Mouse (Mus musculus) T-helper 1 cell (primary cell): Measurements from ENCODE around the gene Ankrd23.

Experiments used
- in situ Hi-C: fragments of 300-600 bp; cut with MboI, MseI; formaldehyde crosslinking; loops from one replicate; pipeline ENCODE4 v1.15.1; 2025; ENCODE audit warnings: high pct_unique_total_duplicates

The Ankrd23 gene

DNA sequence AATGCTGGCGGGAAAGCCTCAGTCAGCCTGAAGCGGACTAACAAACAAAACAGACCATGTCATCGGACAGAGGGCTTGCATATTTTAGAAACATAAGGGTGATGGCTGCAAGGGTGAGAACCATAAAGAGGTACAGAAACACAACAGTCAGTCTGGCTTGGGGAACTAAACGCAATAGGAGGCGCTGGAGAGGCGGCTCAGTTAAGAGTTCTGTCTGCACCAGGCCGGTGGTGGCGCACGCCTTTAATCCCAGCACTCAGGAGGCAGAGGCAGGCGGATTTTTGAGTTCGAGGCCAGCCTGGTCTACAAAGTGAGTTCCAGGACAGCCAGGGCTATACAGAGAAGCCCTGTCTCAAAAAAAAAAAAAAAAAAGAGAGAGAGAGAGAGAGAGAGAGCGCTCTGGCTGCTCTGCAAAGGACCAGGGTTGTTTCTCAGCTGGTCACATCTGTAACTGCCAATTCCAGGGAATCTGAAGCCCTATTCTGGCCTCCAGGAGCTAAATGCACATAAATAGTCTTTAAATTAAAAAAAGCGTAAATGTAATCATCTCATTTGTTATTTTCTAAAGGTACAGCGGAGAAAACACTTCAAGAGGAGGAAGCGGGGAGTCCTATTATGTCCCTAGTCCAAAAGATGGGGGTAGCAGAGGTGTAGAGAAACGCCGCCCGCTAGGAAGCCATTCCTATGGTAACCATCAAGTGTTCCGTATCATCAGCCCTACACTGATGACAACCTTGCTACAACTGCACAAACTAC is 9.3 kb upstream of the Ankrd23 start:
- in situ Hi-C loops: no loop called here

DNA sequence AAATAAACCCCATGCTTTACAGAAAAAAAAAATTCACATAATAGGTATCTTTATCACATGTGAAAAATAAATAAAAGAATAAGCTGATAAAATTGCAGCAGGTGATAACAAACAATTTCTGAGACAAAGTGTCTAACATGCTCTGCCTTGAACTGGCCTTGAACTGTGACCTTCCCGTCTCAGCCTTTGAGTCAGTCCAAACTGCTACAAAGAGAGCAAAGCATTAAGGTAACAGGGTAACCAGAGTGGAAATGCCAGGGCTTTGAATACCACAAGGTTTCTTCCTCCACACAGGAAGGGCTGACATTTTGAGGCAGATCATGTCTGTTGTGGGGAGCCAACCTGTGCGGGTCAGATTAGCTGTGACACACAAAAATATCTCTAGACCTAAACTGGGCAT is 8.7 kb upstream of the Ankrd23 start:
- in situ Hi-C loops: no loop called here

DNA sequence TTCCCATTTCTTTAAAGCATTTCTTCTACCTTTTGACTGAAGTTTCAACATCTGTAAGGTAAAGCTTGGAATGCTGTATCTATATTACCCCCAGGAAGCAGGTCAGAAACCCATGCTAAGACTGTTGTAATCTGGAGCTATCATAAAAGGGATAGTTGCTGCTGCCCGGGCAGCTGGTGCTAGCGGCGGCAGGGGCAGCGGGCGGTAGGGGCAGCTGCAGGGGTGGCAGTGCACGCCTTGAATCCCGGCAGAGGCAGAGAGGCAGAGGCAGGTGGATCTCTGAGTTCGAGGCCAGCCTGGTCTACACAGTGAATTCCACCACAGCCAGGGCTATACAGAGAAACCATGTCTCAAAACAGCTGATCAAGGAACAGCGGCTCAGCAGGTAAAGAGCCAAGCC is 6.2 kb upstream of the Ankrd23 start:
- in situ Hi-C loops: no loop called here

DNA sequence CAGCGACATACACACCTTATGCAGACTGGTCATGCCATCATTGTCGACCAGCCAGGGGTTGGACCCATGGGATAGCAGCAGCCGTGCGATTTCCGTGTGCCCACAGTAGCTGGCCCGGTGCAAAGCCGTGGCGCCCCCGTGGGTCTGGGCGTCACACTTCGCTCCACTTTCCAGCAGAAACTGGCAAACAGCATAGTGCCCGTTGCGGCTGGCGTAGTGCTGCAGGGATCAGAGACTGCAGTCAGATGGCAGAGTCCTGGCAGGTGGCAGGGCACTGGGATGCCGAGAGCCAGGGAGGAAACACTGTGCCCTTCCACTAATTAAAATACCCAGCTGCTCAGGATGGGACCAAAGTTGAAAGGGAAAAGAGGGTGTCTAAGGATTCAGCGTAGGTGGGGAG is 5.2 kb upstream of the Ankrd23 start:
- in situ Hi-C loops: no loop called here

DNA sequence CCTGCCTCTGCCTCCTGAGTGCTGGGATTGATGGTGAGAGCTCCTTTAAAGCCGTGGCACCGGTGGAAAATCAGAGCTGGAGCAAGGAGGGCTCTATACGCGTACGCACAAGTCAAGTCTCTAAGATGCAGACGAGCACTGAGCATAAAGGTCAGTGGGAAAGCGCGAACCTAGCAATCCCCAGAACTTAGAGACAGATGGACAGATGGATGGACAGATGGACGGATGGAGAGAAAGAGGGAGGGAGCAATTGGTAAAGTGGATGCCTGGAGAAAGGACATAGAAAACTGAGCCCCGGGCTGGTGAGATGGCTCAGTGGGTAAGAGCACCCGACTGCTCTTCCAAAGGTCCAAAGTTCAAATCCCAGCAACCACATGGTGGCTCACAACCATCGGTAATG is 4.1 kb upstream of the Ankrd23 start:
- in situ Hi-C loops: no loop called here

DNA sequence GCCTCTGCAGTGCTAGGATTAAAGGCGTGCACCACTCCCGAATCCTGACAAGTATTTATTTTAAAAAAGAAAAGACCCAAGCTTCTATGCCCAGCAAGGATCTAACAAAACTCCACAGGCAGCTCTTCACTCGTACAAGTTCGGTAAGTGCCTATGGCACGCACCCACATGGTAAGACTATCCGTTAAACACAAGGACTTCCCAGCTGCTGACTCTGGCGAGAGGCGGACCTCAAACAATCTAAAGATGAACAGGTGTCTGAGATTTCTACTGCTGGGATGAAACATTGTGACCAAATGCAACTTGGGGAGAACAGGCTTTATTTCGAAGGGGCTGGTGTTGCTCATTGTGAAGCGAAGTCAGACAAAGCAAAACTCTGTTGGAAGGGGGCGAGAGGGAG is 3.4 kb upstream of the Ankrd23 start:
- in situ Hi-C loops: no loop called here

DNA sequence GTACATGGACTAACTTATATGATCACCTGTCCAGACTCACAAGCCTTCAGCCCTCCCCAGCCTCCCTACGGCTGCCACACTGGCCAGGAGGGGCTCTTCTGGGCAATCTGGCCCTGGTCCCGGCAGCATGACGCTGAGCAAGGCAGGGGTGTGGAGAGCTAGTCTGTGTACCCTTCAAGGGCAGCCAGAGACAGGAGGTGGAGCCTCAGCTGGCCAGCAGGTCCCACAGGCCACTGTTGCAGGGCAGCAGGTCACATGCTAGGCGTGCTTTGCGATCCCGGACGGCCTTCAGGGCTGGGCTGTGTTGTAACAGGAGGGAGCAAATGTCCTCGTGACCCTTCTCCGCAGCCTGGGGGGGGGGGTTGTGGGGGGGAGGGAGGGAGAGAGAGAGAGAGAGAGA is 2.5 kb upstream of the Ankrd23 start, which contains the start of gene Gm42417:
TSS of gene Gm42417 (minus strand) at position 244 of the 400 bp plus-strand sequence.
- in situ Hi-C loops: no loop called here

DNA sequence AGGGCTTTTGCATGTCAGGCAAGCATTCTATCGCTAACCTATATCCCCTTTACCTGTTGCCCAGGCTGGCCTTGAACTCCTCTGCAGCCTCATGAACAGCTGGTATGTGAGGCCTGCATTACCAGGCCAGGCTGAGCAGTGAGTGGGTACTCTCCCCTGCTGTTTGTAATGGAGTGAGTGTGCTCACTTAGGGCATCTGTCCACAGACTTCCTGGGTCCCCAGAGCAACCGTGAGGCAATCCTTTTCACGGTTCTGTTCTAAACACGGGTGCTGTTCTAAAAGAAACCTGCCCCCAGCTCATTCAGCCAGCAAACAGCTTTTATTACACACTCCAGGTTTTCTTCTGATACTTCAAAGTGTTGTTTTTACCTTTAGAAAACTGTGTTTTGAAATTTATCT is 2.0 kb upstream of the Ankrd23 start:
- in situ Hi-C loops: no loop called here

DNA sequence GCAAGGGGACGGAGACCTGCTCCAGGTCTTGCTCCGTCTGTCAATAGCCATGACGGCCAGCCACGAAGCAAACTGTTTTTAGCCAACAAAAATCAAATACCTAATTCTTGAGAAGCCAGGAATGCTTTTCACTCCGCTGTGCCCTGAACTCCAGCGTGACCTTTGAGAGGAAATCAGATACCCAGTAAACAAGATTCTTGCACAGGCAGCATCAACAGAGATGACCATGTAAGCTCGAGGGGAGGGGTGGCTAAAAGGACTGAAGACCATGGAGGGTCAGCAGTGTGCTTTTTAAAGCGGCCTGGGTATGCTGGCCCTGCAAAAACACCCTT is 320 bp downstream of the Ankrd23 start:
- in situ Hi-C loops: no loop called here

DNA sequence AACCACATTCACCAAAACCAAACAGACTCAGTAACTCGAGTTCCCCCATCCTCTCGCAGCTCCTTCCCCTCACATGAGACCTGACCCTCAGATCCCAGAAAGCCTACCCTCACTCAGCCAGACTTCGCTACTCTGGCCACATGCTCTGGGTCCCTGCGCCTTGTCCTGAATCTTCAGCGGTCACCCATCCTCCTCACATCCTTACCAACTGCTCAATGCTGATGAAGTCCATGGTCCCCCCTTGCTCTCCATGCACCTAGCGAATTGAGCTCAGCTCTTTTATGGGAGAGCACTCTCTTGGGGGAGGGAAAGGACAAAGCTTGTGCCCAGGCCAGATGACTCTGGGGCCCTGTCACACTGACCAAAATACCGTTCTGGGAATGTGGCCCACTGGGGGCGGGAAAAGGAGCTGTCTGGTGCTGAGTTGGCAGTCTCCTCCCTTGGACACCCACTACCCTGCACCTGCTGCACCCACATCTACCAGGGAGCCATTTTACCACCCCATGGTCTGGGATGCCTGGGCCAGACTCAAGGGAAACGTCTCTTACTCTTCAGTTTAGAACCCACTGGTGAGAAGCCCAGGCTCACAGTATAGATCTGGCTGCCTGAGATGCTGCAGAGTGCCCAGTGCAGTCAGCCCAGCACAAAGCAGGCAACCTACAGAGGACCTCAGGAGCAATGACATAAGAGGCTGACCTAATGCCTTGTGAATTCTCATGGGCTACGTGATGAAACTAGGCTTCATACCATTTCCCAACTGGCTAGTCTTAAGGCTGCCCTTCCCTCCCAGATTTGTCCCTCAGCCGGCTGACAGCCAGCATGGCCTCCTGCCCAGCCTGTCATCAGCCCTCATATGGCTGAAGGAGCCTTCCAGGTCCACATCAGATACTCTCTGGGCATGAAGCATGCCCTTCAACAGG is 946 bp downstream of the Ankrd23 start:
- in situ Hi-C loops: no loop called here

DNA sequence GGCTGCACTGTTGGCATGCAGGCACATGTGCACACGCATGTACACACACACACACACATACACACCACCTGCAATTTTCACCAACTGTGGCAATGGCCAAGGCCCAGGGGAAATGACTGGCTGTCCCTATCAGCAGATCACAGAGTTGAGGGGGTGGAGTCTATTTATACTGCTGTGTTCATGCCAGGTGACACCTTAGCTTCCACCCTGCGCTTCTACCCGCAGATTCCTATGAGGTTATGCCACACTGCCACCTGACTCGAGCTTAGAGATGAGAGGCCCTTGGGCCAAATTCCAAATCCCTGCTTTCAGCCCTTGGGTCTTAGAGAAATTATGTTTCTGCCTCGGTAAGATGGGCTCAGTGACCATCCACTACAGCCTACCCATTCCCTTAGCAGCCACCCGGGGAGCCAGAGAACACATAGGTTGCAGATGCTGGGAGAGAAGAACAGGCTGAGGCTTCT is 2.1 kb downstream of the Ankrd23 start:
- in situ Hi-C loops: no loop called here

DNA sequence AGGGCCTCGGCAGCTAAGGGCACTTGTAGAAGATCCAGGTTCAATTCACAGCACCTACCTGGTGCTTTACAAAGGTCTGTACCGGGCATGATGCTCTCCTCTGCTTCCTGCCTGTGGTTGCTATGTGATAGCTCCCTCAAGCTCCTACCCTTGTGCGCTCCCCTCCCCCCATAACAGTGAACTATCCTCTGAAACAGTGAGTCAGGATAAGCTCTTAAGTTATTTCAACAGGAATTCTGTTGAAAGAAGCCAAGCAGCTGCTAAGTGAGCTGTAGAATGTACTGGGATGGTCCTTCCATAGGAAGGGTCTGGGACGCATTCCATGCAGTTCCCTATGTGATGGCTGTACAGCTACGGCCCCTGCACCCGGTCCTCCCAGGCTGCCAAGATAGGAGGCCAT is 3.1 kb downstream of the Ankrd23 start:
- in situ Hi-C loops: no loop called here

DNA sequence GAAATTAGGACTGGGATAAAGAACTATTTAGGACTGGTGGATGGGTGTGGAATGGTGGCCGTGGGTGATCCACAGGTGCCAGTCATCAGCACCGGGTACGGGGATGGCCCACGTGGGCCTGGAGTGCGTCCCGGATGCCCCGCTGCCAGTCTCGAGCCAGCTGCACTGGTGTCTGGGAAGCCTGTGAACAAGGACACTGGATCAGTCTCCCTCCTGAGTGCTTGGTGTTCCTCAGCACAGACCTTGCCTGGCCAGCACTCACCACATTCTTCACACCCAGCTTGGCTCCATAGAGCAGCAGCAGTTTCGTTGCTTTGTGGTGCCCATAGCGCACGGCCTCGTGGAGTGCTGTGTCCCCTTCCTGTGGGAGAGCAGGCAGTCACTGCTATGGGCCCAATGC is 5.2 kb downstream of the Ankrd23 start:
- in situ Hi-C loops: no loop called here

DNA sequence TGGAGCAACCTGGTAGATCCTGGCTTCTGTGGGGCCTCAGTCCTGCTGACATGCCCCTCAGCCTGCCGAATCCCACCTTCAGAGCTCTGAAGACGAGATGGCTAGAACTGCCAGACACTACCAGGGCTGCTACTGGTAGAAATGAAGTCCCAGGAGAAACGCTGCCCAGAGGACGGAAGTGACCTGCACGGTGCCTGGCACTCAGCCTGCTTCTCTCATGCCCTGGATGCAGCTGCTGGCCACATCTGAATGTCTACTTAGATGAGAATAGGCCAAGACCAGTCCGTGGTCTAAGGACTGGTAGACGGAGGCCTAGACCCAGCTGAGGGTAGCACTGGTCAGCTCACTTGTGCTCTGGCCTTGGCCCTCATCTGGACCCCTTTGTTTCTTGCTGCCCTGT is 5.7 kb downstream of the Ankrd23 start:
- in situ Hi-C loops: no loop called here

DNA sequence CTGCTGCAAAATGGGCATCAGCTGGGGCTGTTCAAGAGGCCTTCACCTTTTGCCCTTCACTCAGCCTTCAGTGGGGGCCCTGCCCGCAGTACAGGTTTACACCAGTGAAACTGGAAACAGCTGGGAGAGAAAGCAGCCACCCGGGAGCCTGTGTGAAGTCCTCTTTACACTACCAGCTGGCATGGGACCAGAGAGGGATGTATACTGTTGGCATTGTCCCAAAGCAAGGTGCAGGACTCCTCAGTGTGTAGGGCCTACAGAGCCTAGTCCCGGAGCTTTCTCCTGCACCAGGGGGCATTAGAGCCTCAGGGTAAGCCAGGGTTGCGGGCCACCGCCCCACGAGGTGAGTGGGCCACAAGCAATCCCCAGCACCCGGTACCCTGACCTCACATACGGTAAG is 6.2 kb downstream of the Ankrd23 start:
- in situ Hi-C loops: no loop called here

DNA sequence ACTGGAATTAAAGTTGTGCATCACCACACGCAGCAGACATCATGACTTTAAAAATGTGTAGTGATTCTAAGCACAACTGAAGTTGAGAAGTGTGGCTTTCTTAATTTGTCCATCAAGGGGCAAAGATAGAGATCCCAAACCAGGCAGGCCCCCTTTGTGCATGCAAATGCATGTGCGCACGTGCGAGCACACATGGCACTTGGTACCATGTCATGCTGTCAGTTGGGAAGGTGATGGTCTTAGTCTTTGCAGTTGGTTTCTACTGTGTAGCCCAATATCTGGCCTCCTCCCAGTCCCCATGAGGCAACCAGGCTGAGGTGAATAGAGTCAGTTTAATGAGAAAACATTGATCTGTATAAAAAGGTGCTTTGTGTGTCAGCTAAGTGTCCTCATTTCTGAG is 6.8 kb downstream of the Ankrd23 start:
- in situ Hi-C loops: no loop called here

DNA sequence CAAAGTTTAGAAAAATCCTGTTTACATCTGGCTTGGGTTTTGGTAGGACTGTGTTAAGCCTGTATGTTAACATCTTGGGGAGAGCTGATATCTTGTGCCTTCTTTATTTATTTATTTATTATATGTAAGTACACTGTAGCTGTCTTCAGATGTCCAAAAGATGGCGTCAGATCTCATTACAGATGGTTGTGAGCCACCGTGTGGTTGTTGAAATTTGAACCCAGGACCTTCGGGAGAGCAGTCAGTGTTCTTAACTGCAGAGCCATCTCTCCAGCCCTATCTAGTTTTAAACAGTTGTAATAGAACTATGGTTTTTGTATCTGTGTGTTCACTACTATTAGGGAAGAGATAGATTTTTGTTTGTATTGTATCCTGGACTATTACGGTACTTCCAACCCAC is 7.4 kb downstream of the Ankrd23 start:
- in situ Hi-C loops: no loop called here

DNA sequence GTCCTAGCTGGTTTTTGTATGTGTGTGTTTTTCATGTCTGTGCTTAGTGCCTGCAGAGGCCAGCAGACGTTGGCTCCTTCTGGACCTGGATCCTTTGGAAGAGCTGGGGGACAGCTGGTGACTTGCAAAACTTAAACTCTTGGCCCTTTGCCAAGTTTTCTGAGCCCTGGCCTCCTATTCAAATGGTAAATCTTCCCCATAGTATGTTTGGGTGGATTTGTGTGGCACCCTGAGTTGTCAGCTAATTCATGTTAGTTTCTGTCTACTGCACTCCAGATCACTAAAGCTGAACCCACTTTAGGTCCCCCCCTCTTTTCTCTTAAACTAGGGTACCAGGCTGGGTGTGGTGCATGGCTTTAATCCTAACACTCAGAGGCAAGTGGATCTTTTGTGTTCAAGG is 8.3 kb downstream of the Ankrd23 start:
- in situ Hi-C loops: no loop called here

DNA sequence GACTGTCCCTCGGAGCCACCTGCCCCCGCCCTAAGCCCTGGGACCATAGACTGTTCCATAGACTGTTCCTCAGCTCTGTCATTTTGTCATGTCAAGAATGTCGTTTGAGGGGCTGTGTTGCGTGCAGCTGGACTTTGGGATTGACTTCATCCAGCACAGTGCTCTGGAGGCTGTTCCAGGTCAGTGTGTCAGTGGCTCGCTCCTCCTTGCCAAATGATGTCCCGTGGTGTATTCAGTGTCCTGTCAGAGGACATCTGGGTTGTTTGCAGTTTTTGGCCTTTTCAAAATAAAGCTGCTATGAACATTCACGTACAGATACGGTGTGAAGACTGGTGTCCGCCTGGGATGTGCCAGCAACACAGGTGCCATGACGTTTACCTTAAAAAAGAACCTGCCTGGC is 9.8 kb downstream of the Ankrd23 start:
- in situ Hi-C loops: no loop called here

DNA sequence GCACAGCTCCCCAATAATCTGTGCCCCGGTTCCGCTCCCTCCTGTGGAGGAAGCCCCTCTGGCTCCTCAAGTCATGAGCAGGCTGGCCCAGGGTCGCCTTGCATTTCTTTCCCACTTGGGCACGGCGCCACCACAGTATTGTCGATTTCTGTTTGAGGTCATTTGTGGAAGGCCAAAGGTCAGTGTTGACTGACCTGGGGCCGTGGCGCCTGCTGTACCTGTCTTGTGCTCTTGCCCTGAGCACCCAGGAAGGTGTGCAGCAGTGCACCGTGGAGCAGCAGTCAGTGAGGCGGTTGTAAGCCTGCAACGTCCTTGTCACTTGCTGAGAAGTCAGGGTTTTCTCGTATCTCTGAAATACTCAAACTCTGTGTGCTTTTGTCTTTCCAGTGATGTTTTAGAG is 10.9 kb downstream of the Ankrd23 start:
- in situ Hi-C loops: no loop called here

DNA sequence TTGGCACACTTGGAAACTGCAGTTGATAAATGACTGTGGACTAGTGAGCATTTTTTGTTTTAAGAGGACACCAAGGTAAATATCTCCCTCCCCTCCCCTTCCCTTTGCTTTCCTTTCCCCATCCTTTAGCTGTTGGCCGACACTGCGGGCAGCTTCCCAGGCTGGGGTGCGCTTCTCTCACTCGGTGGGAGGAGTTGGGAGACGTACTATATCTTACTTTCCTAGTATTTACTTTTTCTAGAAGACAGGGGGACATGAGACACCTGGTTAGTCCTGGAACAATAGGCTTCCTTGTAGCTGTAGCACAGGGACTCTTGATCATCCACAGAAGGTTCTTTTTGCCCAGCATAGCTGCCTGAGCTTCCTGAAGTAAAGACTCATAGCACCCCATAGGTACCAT is 12.6 kb downstream of the Ankrd23 start:
- in situ Hi-C loops: no loop called here

DNA sequence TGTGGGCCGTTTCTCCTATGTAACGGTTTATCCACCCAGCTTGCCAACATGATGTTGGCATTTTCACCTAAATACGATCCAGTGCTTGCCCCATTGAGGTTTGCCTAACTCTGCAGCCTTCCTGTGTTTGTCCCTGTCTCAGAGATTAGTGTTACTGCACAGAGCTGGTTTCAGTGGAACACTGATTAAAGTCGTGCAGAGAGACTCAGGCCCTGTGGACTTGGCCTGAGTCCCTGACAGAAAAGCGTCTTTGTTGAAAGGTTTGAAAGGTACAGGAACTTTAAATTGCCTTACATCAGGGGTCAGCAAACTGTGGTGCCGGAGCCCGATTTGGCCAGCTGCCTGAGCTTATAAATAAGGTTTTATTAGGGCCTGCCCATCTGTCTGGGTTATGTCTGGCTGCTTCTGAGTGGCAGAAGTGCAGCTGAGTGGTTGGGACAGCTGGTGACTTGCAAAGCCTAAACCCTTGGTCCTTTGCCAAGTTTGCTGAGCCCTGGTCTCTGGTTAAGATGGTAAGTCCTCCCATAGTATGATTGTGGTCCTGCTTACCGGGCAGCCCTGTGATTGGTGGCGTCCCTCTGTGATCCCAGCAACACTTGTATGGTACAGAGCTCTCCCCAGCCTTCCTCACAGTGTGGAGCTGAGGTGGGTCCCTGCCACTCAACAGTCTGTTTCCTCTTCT is 13.2 kb downstream of the Ankrd23 start:
- in situ Hi-C loops: no loop called here

DNA sequence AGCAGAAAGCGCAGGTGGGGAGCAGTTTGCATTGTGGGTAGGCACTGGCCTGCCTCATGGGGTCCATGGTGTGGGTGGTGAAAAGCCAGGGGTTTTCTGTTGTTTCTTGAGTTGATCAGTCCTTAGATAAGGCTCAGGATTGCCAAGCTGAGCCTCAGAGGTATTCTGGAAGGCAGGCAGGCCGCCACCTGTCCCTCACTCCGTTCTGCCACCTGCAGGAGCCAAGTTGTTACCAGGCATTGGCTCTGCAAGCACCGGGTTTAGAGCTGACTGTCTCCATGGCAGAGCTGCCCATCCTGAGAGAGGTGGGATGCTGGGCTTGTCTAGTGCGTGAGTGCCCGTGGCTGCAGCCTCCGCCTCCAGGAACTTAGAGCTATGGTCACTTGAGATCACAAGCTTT is 14.5 kb downstream of the Ankrd23 start:
- in situ Hi-C loops: no loop called here
